Mouse (Mus musculus): ENCODE data around the gene Agpat3. TPM values are rescaled to one million over a fixed set of nuclear protein-coding genes. Genes with fewer than 3 reads are reported as not detected.
"Not testable (repeated sequence)": the region's sequence is repeated elsewhere in the genome, so short reads cannot be mapped to it uniquely, and the experiment has no call there.

Gene Agpat3
- total and polyA plus RNA-seq, 2 experiments from 2014 or later = 94.9 to 101 TPM

GRCm38 (mm10) chr10:78363366-78363765 lies 11.1 kb upstream of the Agpat3 start:
- H3K4me3 ChIP-seq (ENCODE audit: low read depth, low read length) = no peak overlapping the region
- no peak for DNase-seq
- H3K9ac ChIP-seq = no peak overlapping the region
- H3K4me1 ChIP-seq (ENCODE audit: insufficient read depth) = no peaks in the 10 kb centered on the region
- WGBS = 86% methylated on average over 6 of the region's 6 CpGs
- no peak for ATAC-seq
- TF ChIP-seq CTCF (IDR thresholded peaks at IDR 0.05; ENCODE audit: low read depth) = no peak
- H3K27ac ChIP-seq (ENCODE audit: low read depth, low read length) = no peak overlapping the region
- H3K9me3 ChIP-seq (ENCODE audit: low read length) = no peaks in the 10 kb centered on the region
- no peaks in the 10 kb centered on the region for H3K36me3 ChIP-seq (ENCODE audit: insufficient read depth)
- no peak overlapping the region for H3K4me2 ChIP-seq (ENCODE audit: low read depth)
- H3K27me3 ChIP-seq (ENCODE audit: insufficient read depth, low read length) = no peaks in the 10 kb centered on the region

GRCm38 (mm10) chr10:78361951-78362350 lies 9.7 kb upstream of the Agpat3 start:
- ATAC-seq (no peak), DNase-seq (no peak)
- Histone ChIP-seq H3K4me1 (ENCODE audit: insufficient read depth) (no peaks in the 10 kb centered on the region), H3K4me3 (ENCODE audit: low read depth, low read length) (no peak overlapping the region), H3K27ac (ENCODE audit: low read depth, low read length) (no peak overlapping the region), H3K27me3 (ENCODE audit: insufficient read depth, low read length) (no peaks in the 10 kb centered on the region), H3K4me2 (ENCODE audit: low read depth) (no peak overlapping the region), H3K9ac (no peak overlapping the region), H3K9me3 (ENCODE audit: low read length) (no peaks in the 10 kb centered on the region), H3K36me3 (ENCODE audit: insufficient read depth) (no peaks in the 10 kb centered on the region)
- WGBS = 64% methylated on average over 2 of the region's 2 CpGs
- no peak for TF ChIP-seq CTCF (IDR thresholded peaks at IDR 0.05; ENCODE audit: low read depth)

- no peak for DNase-seq
- H3K27ac ChIP-seq (ENCODE audit: low read depth, low read length) = no peak overlapping the region
- no peaks in the 10 kb centered on the region for H3K4me1 ChIP-seq (ENCODE audit: insufficient read depth)
- no peak overlapping the region for H3K4me2 ChIP-seq (ENCODE audit: low read depth)
- H3K27me3 ChIP-seq (ENCODE audit: insufficient read depth, low read length) = no peaks in the 10 kb centered on the region
- WGBS = 65% methylated on average over 3 of the region's 3 CpGs
- H3K9ac ChIP-seq = no peak overlapping the region
- no peak for TF ChIP-seq CTCF (IDR thresholded peaks at IDR 0.05; ENCODE audit: low read depth)
- ATAC-seq = no peak
- H3K4me3 ChIP-seq (ENCODE audit: low read depth, low read length) = no peak overlapping the region
- H3K36me3 ChIP-seq (ENCODE audit: insufficient read depth) = no peaks in the 10 kb centered on the region
- H3K9me3 ChIP-seq (ENCODE audit: low read length) = no peaks in the 10 kb centered on the region
Observed at GRCm38 (mm10) chr10:78360290-78360711, 8.0 kb upstream of the Agpat3 start.

- not testable (repeated sequence) for ATAC-seq; H3K9ac ChIP-seq; H3K4me1 ChIP-seq (ENCODE audit: insufficient read depth); H3K9me3 ChIP-seq (ENCODE audit: low read length); H3K27ac ChIP-seq (ENCODE audit: low read depth, low read length); DNase-seq; H3K36me3 ChIP-seq (ENCODE audit: insufficient read depth); H3K4me2 ChIP-seq (ENCODE audit: low read depth); H3K4me3 ChIP-seq (ENCODE audit: low read depth, low read length); H3K27me3 ChIP-seq (ENCODE audit: insufficient read depth, low read length)
- 92% methylated on average over 3 of the region's 3 CpGs for WGBS
Observed at GRCm38 (mm10) chr10:78358999-78359398, 6.7 kb upstream of the Agpat3 start.

- Histone ChIP-seq H3K27me3 (ENCODE audit: insufficient read depth, low read length) (no peaks in the 10 kb centered on the region), H3K4me1 (ENCODE audit: insufficient read depth) (no peaks in the 10 kb centered on the region), H3K4me2 (ENCODE audit: low read depth) (no peak overlapping the region), H3K4me3 (ENCODE audit: low read depth, low read length) (no peak overlapping the region), H3K9me3 (ENCODE audit: low read length) (no peaks in the 10 kb centered on the region), H3K27ac (ENCODE audit: low read depth, low read length) (no peak overlapping the region), H3K9ac (no peak overlapping the region; the same call in 1 of the 2 replicates), H3K36me3 (ENCODE audit: insufficient read depth) (no peaks in the 10 kb centered on the region)
- DNase-seq = no peak
- ATAC-seq = no peak
- TF ChIP-seq CTCF (IDR thresholded peaks at IDR 0.05; ENCODE audit: low read depth) = no peak
- 84% methylated on average over 4 of the region's 4 CpGs for WGBS
Observed at GRCm38 (mm10) chr10:78358266-78358665, 6.0 kb upstream of the Agpat3 start.

GRCm38 (mm10) chr10:78357742-78358141 lies 5.5 kb upstream of the Agpat3 start:
- no peak overlapping the region for H3K27ac ChIP-seq (ENCODE audit: low read depth, low read length)
- no peaks in the 10 kb centered on the region for H3K4me1 ChIP-seq (ENCODE audit: insufficient read depth)
- no peaks in the 10 kb centered on the region for H3K36me3 ChIP-seq (ENCODE audit: insufficient read depth)
- H3K27me3 ChIP-seq (ENCODE audit: insufficient read depth, low read length) = no peaks in the 10 kb centered on the region
- ATAC-seq (no peak), DNase-seq (no peak)
- no peak overlapping the region for H3K4me3 ChIP-seq (ENCODE audit: low read depth, low read length)
- TF ChIP-seq CTCF (IDR thresholded peaks at IDR 0.05; ENCODE audit: low read depth) = no peak
- no peak overlapping the region for H3K4me2 ChIP-seq (ENCODE audit: low read depth)
- no peak overlapping the region; the same call in 1 of the 2 replicates for H3K9ac ChIP-seq
- H3K9me3 ChIP-seq (ENCODE audit: low read length) = no peaks in the 10 kb centered on the region
- whole genome bisulfite sequencing = 91% methylated on average over 5 of the region's 5 CpGs

GRCm38 (mm10) chr10:78355931-78356593 lies 3.8 kb upstream of the Agpat3 start:
- Histone ChIP-seq H3K4me3 (ENCODE audit: low read depth, low read length) (no peak overlapping the region), H3K4me2 (ENCODE audit: low read depth) (no peak overlapping the region), H3K9ac (no peak overlapping the region), H3K27me3 (ENCODE audit: insufficient read depth, low read length) (no peaks in the 10 kb centered on the region), H3K27ac (ENCODE audit: low read depth, low read length) (no peak overlapping the region), H3K36me3 (ENCODE audit: insufficient read depth) (no peaks in the 10 kb centered on the region), H3K9me3 (ENCODE audit: low read length) (no peaks in the 10 kb centered on the region), H3K4me1 (ENCODE audit: insufficient read depth) (peaks cover 2% of the 10 kb centered on the region; the same call in 1 of the 2 replicates)
- ATAC-seq (no peak), DNase-seq (no peak)
- 77% methylated on average over 1 of the region's 1 CpGs for WGBS
- TF ChIP-seq CTCF (IDR thresholded peaks at IDR 0.05; ENCODE audit: low read depth) = no peak

All from forebrain, postnatal 0 days (tissue).